Mouse (Mus musculus): ENCODE data around the gene Tor4a. TPM values are rescaled to one million over a fixed set of nuclear protein-coding genes. Genes with fewer than 3 reads are reported as not detected.

Tor4a gene
- polyA plus RNA-seq (2021; fragmentation: Nextera tagmentation) = 1.7 and 2.3 TPM in 2 replicates
- long read RNA-seq, experiment 1, transcript Tor4a-201 (2 exons, 3,255 nt) = major isoform, 9 of 9 reads
- long read RNA-seq, experiment 1, partial matches to known transcripts = 0 of 9 reads
- long read RNA-seq, experiment 1, other reads (novel, unspliced or antisense) = 0 of 9 reads
- long read RNA-seq, experiment 2, partial matches to known transcripts = 0 of 2 reads
- long read RNA-seq, experiment 2, other reads (novel, unspliced or antisense) = 1 of 2 reads

DNA sequence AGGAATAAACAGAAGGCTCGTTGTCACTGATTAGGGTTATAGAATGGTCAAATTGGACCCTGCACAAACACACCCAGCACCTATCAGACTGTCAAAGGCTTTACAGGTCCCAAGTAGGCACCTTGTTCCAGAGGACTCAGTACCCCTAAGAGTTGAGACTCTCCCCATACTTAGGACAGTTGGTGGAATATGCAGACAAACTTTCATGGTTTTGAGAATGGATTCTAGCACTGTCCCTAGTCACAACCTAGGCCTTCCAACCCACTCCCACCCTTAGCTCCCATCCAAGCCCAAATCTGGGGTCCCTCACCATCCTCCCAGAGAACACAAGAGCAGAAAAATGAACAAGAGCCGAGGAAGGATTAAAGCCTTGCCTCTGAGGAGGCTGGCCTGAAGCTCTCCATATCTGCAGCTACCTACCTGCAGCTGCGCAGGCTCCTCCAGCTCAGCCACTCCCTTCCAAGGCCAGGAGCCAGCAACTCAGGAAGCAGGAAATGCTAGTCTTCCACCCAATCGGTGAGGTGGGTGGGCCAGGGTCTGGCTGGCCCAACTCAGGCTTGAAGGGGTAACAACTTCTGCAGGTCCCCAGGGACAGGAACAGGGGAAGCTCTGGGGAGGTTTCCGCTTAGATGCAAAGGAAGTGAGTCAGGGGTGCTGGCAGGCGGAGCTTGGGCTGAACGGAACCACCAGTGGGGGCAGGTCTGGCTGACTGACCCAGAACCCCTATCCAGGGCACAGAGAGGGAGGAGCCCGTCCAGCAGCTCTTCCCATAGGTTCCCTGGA lies at the start of gene Tor4a:
Gene Tor4a, minus strand, starts transcription at position 715 of the 783 bp plus-strand sequence.

DNA sequence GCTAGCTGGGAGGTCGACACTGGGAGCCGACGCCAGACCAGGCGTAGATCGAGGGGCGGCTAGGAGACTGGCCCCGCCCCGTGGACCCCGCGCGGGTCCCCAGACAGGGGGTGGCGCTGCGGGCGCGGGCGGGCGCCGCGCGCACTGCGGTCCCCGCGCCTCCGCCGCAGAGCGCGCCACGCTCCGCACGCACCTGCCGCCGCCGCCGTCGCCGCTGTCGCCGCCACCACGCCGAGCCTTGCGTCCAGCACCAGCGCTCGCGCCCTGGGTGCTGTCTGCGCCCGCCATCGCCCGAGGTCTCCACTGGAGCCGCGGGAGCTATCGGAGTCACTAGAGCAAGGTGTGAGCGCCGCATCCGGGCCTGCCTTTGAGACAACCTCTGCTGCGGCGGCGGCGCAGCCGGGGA lies 45.4 kb upstream of the Tor4a start, which contains the start of the genes Rnf208 and Cysrt1:
Gene Rnf208, plus strand, starts transcription at position 155 of the 406 bp plus-strand sequence.
Gene Cysrt1, minus strand, starts transcription at position 352 of the 406 bp plus-strand sequence.

DNA sequence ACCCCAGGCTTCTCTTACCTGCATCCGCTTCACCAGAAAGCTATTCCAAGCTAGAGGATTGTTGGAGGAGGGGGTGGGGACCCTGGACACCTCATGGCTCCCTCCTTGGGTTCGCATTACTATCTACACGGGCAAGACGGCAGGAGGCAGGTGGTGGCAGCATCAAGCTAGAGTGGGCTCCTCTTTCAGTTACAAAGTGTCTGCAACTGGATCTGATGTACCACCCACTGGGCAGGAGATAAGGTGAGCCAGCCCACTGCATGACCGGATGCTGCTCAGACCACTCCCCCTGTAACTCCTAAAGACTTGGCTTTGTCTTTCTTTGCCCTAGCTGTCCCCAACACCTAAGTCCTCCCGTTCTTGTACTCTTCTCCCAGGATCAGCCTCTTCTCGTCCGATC lies 39.9 kb upstream of the Tor4a start, which contains the start of gene Rnf224:
Gene Rnf224, minus strand, starts transcription at position 174 of the 400 bp plus-strand sequence.

DNA sequence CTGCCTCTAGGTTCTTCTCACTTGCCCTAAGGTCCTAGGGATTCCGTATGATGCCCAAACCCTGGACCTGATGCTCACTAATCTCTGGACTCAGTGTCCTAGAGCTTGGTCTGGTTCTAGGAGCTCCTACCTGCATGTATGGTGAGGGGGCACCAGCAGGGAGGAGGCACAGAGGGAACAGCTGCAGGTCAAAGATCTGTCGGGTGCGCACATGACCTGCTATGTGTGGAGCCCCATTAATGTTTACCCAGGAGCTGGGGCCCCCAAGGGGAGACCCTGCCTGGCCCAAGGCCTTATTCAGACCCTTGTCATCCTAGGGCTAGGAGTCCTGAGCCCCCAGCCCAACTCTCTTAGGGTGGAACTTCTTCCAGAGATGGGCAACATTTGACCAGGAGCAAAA lies 37.4 kb upstream of the Tor4a start, which contains the start of gene Slc34a3:
Gene Slc34a3, minus strand, starts transcription at position 315 of the 400 bp plus-strand sequence.

DNA sequence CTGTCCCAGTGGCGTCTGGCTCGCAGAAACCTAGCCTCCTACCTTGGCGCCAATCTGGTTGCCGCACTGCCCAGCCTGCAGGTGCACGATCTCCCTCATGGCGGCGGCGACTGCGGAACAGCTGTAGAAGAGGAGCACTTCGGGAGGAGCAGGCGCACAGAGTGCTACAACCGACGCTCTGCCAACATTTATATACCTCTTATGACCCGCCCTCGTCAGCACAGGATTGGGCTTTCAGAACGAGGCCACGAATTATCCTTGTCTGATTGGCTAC lies 27.7 kb upstream of the Tor4a start, which contains the start of gene Tubb4b:
Gene Tubb4b, minus strand, starts transcription at position 211 of the 274 bp plus-strand sequence.

DNA sequence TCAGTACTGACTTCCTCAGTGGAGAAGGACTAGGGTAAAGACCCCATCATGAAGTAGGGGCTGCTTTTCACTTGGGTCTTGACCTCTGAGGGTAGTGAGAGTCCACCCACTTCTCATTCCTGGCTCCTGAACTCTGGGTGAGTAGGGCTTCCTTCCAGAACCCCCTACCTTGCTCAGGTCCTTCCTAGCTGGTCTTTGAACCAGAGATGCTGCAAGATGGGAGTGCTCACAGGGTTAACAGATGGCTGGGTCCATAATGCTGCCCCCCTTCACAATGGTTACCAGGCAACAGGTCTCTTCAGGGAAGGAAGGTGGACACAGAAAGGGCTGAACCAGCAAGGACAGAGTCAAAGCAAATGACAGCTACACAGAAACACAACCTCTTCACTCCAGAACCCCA lies 21.8 kb upstream of the Tor4a start, which contains the start of gene Fam166a:
Gene Fam166a, plus strand, starts transcription at position 301 of the 400 bp plus-strand sequence.

DNA sequence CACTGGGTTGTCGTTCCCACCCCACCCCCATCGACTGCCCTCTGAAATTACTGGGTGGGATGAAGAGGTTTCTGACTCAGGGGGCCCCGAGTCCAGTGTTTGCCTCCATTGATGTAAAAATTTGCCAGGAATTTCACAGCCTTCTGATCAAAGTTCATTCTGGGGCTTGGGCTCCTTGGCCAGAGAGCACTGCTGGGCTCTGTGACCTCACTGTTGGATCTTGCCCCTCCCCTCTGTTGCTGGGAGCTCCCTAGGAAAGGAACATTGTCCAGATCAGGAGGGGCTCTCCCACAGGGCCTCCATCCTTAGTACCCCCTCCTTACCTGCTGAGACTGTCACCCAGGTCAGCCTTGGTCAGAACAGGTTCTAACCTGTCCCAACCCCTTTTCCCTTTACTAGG lies 17.8 kb upstream of the Tor4a start, which contains the start of gene Stpg3:
Gene Stpg3, minus strand, starts transcription at position 194 of the 400 bp plus-strand sequence.

DNA sequence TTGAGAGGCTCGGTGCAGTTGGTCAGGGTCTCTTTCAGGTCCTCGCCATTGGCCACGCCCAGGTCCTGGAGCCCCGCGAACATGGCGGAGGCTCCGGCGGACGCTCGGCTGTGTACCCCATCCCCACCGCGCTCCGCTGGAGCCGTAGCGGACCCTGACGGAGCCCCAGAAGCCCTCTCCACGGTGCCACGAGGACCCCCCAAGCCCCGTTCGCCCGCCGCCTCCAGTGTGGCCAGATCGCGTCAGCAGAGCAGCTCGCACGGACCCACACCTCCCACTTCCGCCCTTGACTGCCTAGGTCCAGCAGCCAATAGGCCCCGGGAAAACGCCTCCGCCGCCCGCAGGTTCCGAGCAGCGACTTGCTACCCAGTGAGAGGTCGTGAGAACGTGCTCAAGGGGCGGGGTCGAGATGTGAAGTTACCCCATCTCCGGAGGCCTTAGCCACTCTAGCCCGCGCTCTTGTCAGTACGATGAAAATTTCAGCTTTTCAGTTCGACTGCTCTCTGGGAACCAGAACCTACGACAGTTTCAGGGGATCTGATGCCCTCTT lies 14.5 kb upstream of the Tor4a start, which contains the start of gene Nelfb:
Gene Nelfb, minus strand, starts transcription at position 369 of the 550 bp plus-strand sequence.

DNA sequence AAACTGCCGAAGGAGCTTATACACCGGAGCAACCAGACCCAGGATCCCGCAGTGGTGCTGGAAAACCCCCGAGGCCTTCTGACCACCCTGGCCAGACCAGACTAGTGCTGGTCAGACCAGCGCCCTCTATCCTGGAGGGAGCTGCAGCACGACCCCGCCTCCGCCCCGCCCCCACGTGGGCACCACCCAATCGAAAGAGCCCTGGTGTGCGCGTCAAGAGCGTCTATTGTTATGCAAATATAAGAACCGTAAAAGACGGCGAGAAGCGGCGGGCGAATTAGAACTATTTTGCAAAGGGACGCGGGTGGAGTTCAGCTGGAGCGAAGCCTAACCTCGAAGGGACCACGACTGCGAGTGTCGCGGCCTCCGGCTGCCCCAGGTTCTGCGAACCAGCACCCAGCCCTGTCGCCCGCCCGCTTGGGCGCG lies 16.2 kb downstream of the Tor4a start, which contains the start of gene Nrarp:
Gene Nrarp, plus strand, starts transcription at position 281 of the 426 bp plus-strand sequence.

Other genes starting within 250 kb of the Tor4a start
- 2.2 and 21.5 TPM in 2 replicates for gene Zmynd19, start 247.1 kb downstream of the Tor4a start, polyA plus RNA-seq (2021; fragmentation: Nextera tagmentation)
- gene Dph7, start 234.5 kb downstream of the Tor4a start, polyA plus RNA-seq (2021; fragmentation: Nextera tagmentation) = 28.4 and 37.8 TPM in 2 replicates
- 193 and 199 TPM in 2 replicates for gene Mrpl41, start 221.8 kb downstream of the Tor4a start, polyA plus RNA-seq (2021; fragmentation: Nextera tagmentation)
- gene Pnpla7, start 220.9 kb downstream of the Tor4a start, polyA plus RNA-seq (2021; fragmentation: Nextera tagmentation) = 6.0 and 8.4 TPM in 2 replicates
- 342 and 371 TPM in 2 replicates for gene Nsmf, start 142.5 kb downstream of the Tor4a start, polyA plus RNA-seq (2021; fragmentation: Nextera tagmentation)
- not detected in 2 replicates for gene Entpd8, start 116.6 kb downstream of the Tor4a start, polyA plus RNA-seq (2021; fragmentation: Nextera tagmentation)
- gene Noxa1, start 101.7 kb downstream of the Tor4a start, polyA plus RNA-seq (2021; fragmentation: Nextera tagmentation) = not detected in 2 replicates
- gene Nrarp, start 16.1 kb downstream of the Tor4a start, polyA plus RNA-seq (2021; fragmentation: Nextera tagmentation) = 1.1 and 20.3 TPM in 2 replicates
- 35.3 and 40.2 TPM in 2 replicates for gene Nelfb, start 14.6 kb upstream of the Tor4a start, polyA plus RNA-seq (2021; fragmentation: Nextera tagmentation)
- gene Stpg3, start 17.8 kb upstream of the Tor4a start, polyA plus RNA-seq (2021; fragmentation: Nextera tagmentation) = not detected in 2 replicates
- gene Fam166a, start 21.9 kb upstream of the Tor4a start, polyA plus RNA-seq (2021; fragmentation: Nextera tagmentation) = 11.9 and 28.8 TPM in 2 replicates
- gene Tubb4b, start 27.8 kb upstream of the Tor4a start, polyA plus RNA-seq (2021; fragmentation: Nextera tagmentation) = 509 and 600 TPM in 2 replicates
- gene Slc34a3, start 37.5 kb upstream of the Tor4a start, polyA plus RNA-seq (2021; fragmentation: Nextera tagmentation) = 0.60 and 0.72 TPM in 2 replicates
- gene Rnf224, start 39.9 kb upstream of the Tor4a start, polyA plus RNA-seq (2021; fragmentation: Nextera tagmentation) = not detected in 2 replicates
- gene Rnf208, start 45.4 kb upstream of the Tor4a start, polyA plus RNA-seq (2021; fragmentation: Nextera tagmentation) = 55.7 and 180 TPM in 2 replicates
- gene Cysrt1, start 45.6 kb upstream of the Tor4a start, polyA plus RNA-seq (2021; fragmentation: Nextera tagmentation) = 0.25 TPM in 1 of 2 replicates, not detected in the other
- 1.1 and 1.6 TPM in 2 replicates for gene AL732309.1, start 50.0 kb upstream of the Tor4a start, polyA plus RNA-seq (2021; fragmentation: Nextera tagmentation)
- gene Tmem203, start 58.6 kb upstream of the Tor4a start, polyA plus RNA-seq (2021; fragmentation: Nextera tagmentation) = 34.3 and 36.9 TPM in 2 replicates
- 9.4 and 13.1 TPM in 2 replicates for gene Tprn, start 65.7 kb upstream of the Tor4a start, polyA plus RNA-seq (2021; fragmentation: Nextera tagmentation)
- gene Ssna1, start 75.6 kb upstream of the Tor4a start, polyA plus RNA-seq (2021; fragmentation: Nextera tagmentation) = 77.5 and 87.9 TPM in 2 replicates
- 33.8 and 42.6 TPM in 2 replicates for gene Anapc2, start 75.6 kb upstream of the Tor4a start, polyA plus RNA-seq (2021; fragmentation: Nextera tagmentation)
- 0.56 TPM in 1 of 2 replicates, not detected in the other for gene Tmem210, start 91.3 kb upstream of the Tor4a start, polyA plus RNA-seq (2021; fragmentation: Nextera tagmentation)
- gene Lrrc26, start 93.0 kb upstream of the Tor4a start, polyA plus RNA-seq (2021; fragmentation: Nextera tagmentation) = 0.21 TPM in 1 of 2 replicates, not detected in the other
- gene Grin1, start 122.3 kb upstream of the Tor4a start, polyA plus RNA-seq (2021; fragmentation: Nextera tagmentation) = 87.7 and 146 TPM in 2 replicates
- gene Man1b1, start 135.5 kb upstream of the Tor4a start, polyA plus RNA-seq (2021; fragmentation: Nextera tagmentation) = 17.0 and 18.5 TPM in 2 replicates
- 17.8 and 22.5 TPM in 2 replicates for gene Dpp7, start 159.5 kb upstream of the Tor4a start, polyA plus RNA-seq (2021; fragmentation: Nextera tagmentation)
- 20.6 and 34.9 TPM in 2 replicates for gene Uap1l1, start 168.8 kb upstream of the Tor4a start, polyA plus RNA-seq (2021; fragmentation: Nextera tagmentation)
- gene Sapcd2, start 175.4 kb upstream of the Tor4a start, polyA plus RNA-seq (2021; fragmentation: Nextera tagmentation) = 1.2 and 1.7 TPM in 2 replicates
- gene Entpd2, start 199.0 kb upstream of the Tor4a start, polyA plus RNA-seq (2021; fragmentation: Nextera tagmentation) = 21.4 and 31.9 TPM in 2 replicates
- gene Npdc1, start 202.5 kb upstream of the Tor4a start, polyA plus RNA-seq (2021; fragmentation: Nextera tagmentation) = 232 and 408 TPM in 2 replicates
- not detected in 2 replicates for gene Fut7, start 226.4 kb upstream of the Tor4a start, polyA plus RNA-seq (2021; fragmentation: Nextera tagmentation)
- gene Abca2, start 231.8 kb upstream of the Tor4a start, polyA plus RNA-seq (2021; fragmentation: Nextera tagmentation) = 21.7 and 39.7 TPM in 2 replicates